Mouse (Mus musculus): Measurements from ENCODE around the gene Slc6a19.
A peak's percentile ranks its signal among the peaks of the same experiment; 100 is the strongest.
"Not testable (repeated sequence)": the region's sequence is repeated elsewhere in the genome, so short reads cannot be mapped to it uniquely, and the experiment has no call there.

Slc6a19 gene

DNA sequence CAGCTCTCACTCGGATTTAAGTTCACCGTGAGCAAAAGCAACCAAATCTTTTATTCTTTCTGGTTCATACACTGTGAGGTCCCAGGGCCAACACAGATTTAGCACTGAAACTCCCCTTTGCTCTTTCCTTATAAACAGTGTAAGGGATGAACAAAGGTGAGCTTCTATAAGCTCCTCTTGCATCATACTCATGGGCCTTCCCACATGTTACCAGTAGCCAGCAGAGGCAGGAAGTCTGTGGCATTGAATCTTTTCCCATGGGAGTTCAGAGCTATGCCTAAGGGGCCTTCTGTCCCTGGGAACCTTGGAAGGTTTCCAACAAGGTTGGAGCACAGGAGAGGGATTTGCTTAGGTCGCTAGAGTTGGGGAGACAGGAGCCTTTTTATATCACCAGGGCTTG is 7.6 kb upstream of the Slc6a19 start:
- peak in 1 of 2 experiments; percentile 36 for DNase-seq

DNA sequence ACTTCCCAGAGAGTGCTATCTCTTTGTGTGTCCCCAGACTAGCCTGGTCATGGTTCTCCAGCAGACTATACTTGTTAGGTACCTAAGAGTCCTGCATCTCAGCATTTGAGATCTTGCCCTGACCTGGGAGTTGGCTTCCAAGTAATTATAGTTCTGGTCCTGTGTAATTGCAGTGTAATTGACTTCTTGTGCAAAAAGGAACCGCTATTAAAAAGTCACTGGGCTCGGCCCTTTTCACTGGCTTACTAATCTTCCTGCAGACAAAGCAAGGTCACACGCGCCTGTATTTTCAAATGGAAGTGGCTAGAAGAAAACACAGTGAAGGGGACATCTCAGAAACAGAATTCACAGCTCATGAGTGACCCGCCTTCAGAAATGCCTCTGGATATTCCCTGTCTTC is 7.1 kb upstream of the Slc6a19 start:
- peak in 1 of 2 experiments; percentile 21 for DNase-seq

DNA sequence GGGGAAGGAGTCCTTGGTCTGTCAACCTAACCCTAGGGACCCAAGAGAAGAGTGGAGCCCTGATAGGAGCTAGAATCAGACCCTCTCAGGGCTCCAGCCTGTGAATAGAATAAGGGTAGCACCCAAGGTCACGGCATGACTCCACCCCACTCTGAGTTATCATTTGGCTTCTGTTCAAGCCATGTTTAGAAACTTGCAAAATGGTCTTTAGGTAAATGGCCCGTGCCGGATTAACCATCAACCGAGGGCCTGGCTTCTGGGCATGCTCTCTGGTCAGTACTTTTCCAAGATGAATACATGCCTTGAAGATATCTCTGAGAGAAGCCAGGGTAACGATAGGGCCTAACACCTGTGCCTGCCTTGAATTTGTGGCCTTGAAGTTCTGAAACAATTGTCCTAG is 6.6 kb upstream of the Slc6a19 start:
- DNase-seq = peak; percentile 70 to 79

DNA sequence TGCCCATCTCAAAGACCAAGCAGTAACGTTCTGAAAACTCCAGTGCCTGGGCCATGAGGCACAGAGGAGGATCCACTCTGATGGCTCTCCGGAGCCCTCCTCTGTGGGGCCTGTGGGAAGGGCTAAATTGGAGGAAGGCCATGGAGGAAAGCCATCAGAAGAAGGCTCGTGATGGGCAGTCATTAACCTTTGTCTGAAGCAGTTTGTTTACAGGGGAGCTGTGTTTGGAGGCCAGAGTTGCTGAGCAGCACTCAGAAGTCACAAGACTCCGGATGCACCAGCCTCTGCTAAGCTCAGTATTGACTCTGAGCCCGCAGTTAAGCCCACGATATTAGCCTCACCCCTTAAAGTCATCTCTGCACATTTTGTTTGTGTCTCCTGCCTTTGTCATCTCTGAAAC is 4.8 kb upstream of the Slc6a19 start:
- DNase-seq = peak; percentile 68 to 84

DNA sequence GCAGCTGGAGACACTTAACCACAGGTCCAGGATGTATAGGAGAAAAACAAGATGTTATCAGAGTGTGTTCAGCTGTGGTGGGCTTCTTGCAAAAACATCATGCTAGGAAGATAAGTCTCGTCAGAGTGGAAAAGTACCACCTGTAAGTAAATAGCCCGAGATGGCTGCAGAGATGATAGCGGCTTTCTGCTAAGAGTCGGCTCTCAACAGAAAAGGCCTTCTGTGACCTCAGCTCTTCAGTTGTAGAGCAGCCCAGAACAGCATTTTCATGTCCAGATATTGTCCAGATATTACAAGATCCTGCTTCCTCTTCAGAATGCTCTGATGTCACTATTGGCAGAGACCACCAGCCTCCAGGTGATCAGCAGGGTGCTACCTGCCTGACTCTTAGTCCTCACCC is 1.2 kb downstream of the Slc6a19 start:
- not testable (repeated sequence) for DNase-seq

DNA sequence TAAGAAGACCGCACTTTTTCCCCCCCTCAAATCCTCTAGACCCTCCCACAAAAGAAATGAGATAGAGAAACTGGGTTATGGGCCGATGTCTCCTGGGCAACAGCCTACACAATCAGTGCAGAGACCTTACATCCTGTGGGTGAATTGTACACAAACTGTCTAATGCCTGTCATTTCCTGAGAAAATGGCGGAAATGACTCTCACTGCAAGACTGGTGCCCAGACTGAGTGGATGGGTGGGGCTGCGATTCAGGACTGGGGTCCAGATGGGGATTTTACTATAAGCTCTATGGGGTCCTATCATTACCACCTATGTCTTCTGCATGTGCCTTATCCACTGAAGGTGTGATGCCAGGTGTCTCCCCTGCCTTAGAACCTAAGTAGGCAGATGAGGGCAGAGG is 1.9 kb downstream of the Slc6a19 start:
- no peak for DNase-seq

DNA sequence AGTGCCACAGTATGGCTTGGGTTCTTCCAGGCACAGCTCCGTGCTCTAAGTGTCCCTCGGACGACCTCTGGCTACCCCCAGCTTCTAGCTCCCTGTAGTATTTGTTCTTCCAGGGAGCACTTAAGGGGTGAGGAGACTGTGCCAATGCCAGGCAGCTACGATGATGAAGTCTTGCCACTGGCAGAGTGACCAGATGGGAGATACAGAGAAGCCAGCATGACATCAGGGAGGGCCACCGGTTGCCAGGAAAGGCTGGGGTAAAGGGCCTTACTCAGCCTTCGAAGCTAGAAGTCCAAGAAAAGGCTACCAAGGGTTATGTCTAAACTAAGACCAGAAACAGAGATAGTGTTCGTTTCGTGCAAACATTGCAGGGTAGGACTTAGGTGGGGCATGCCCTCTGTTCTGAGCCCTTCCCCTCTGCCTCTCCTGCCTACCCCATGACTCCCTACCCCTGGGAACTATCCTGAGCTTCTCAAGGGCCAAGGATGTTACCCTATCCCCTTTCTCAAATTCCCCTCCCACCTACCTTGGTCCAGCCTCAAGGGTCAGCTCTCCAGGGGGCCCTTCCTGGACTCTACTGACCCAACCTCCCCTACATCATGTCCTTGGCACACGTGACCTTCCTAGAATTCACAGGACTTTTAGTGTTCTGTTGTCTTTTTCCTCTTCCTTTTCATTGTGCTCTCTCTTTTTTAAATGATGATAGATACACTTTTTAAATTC is 3.3 kb downstream of the Slc6a19 start:
- peak; percentile 45 to 79 for DNase-seq

DNA sequence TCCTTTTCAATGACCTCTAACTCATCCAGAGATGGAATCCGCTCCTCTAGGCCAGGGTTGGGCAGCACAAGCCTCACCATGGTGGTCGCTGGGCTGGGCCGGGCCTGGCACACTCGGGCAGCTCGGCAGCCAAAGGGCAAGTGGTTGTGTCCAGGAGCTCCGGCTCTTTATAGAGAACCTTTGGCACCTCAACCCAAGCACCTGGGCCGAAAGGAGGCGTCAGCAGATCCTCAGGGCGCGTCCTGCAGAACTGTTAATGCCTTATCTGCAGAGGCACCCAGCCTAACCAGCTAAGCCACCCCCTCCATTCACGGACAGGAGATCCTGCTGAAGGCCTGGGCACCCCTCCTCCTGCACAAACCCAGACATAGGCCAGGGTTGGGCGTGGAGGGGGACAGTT is 4.1 kb downstream of the Slc6a19 start:
- peak; percentile 69 to 91 for DNase-seq

DNA sequence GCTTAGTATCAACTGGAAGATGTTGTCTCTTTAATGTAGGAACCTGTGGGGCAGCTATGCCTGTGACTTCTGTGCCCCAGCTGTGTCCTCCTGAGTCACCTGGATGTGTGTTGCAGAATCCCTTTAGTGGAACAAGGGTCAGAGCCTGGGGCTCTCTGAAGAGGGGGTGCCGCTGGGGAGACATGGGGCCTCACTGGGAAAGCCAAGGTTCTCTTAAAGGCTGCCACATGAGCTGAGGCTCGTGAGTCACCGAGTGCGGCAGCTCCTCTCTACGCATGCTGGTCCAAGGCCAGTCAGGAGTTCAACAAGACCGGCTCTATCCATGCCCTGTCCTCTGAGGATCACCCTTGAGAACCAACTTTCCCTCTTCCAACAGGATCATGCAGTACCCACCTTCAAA is 5.0 kb downstream of the Slc6a19 start:
- peak in 1 of 2 experiments; percentile 43 for DNase-seq

DNA sequence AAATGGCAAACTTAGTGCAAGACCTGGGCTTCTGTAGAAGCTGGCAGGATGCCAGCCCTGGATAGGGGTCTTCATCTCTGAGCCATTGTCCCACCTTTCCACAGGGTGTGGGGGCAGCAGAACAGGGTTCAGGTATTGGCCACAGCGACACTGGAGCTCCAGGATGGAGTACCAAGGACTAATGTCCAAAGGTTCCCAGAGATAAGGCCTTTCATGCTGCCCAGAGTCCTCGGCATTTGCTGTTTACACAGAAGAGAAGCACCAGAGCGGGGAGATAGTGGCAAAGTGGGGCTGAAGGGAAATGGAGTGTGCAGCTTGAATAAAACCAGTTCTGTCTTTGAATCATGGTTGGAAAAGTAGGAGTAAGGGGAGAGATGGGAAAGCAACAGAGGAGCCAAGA is 8.1 kb downstream of the Slc6a19 start:
- DNase-seq = peak in 1 of 2 experiments; percentile 40

DNA sequence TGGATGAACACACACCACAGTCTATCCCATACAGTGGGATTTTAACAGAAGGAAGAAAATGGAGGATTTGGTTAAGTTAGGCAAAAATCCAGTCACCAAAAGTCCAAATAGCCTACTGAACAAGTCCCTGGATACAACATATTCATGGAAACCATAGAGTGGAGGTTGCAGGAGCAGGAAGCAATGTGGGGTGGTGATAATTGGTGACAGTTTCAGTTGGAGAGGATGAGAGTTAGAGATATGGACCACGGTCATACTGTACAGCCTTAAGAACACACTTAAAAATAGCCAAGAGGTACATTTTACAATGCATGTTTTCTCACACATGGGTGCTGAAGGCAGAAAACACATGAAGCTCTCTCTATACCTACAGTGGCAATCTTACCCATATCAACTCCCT is 9.7 kb downstream of the Slc6a19 start:
- no peak for DNase-seq

DNA sequence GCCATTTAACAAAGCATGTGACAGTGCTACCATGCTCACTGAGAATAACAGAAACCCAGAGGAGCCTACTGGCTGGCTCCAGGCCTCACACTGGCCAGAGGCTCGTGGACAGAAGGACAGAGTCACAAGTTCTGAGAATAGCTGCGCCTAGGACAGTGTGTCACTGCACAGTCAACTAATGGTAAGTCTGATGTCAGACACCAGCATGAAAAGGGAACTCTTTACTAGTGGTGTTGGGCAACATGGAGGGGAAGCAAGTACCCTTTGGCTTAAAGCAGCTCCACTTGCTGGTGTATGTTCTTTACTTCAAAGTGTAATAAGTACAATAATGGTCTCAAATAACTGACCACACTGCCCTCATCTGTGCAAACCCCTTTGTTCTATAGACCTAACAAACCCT is 11.3 kb downstream of the Slc6a19 start:
- no peak for DNase-seq

DNA sequence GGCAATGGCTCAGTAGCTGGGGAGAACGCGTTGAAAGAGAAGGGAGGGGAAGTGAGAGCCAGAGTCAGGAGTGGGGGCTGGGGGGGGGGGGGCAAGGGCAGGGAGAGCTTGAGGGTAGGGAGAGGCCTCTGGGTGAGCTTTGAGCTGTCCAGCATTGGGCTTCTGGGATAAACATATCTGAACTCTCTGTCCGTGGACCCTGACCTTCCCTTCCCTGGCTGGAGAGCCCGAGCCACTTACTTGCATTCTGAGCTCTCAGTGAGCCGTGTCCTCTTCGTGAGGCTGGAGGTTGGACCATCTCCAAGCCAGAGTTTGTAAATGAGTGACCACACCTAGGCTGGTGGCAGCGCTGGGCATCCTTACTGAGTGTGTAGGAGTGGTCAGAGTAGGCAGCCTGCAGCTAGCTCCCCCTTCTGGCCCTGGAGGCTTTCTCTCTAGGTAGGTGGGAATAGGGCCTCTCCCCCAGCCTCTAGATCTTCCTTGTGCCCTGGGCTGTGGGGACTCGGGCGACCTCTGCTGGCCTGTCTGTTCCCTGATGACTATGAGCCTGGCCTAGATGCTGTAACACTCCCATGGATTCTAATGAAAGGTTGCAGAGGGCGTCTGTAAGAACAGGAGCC is 12.3 kb downstream of the Slc6a19 start:
- DNase-seq = peak; percentile 95 to 98

DNA sequence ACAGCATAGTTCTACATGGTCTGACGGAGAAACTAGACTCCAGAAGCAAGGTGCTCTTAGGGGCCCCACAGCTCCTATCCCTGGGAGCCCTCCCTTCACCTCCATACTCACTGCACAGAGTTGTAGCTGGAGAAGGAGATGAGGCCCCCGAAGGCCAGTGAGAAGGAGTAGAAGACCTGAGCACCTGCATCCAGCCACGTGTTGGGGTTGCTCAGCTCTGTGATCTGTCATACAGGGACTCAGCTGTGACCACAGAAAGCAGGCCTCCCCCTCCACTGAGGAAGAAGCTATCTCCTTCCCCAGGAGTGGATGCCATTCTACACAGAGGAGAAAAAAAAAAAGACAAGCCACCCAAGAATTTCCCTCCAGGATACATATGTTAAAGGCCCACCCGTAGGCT is 15.7 kb downstream of the Slc6a19 start:
- peak in 1 of 2 experiments; percentile 28 for DNase-seq

DNA sequence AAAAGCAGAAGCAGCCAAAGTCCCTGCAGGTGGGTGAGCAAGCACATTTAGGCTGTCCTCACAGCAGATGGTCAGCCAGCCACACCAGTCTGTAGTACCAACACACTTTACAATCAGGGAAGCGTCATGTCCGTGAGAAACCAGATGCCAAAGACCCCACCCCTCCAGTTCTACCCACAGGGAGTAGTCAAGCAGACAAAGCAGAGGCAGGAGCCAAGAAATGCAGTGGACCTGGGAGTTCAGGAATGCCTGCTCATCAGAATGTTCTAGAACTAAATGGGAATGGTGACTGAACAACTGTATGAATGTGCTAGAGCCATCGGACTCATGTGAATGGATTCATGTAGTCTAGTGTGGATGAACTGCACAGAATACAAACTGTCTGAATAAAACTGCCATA is 17.1 kb downstream of the Slc6a19 start:
- DNase-seq = peak in 1 of 2 experiments; percentile 75

DNA sequence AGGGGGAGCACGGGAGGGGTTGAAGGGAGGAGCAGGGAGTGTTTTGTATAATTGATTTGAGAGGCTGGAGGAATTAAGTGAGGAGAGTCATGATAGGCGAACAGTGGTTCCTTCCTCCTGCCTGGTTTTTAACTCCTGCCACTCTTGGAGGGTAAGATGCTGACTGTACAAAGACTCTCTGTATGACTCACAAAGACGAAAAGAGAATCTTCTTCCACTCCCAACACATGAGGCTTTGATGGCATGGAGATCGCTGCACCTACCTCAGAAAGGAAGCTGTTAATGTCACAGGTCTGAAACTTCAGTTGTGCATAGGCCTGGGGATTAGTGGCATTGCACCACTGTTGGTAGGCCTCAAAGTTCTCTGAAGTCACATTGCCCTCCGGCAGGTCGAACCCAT is 19.2 kb downstream of the Slc6a19 start:
- peak in 1 of 2 experiments; percentile 5 for DNase-seq

DNA sequence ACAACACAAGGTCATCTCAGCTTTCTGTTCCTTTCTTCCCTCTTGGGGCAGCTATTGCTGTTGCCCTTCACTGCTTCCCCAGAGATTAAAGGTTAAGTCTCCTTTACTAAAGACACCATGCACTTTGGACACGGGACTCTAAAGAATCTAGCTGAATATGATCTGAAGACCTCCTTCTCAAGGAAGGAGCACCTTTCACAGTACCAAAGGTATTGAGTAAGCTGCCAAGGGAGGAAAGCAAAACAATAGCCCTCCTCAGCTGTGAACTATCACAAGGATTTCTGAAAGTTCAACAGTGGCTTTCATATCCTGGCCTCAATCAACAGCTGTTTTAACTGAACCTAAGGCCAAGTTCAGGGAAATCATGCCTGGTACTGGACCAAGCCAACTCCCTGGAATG is 20.3 kb downstream of the Slc6a19 start:
- DNase-seq = peak in 1 of 2 experiments; percentile 24

DNA sequence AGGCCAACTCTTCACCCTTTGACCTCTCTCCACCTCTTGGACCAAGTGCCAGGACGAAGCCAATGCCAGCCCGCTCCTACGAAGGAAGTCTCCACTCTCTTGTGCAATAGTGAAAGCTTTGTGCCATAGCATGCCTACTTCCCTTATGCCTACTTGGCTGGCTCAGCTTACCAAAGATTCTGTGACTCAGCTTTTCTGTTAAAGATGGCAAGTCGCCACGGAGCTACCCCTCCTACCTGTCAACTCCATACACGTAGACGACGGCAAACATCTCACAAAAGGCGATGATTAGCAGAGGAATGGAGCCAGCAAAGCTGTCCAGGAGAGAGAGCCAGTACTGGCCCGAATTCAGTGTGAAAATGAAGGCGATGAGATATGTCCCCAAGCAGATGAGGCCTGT is 21.0 kb downstream of the Slc6a19 start:
- DNase-seq = peak; percentile 36 to 74

DNA sequence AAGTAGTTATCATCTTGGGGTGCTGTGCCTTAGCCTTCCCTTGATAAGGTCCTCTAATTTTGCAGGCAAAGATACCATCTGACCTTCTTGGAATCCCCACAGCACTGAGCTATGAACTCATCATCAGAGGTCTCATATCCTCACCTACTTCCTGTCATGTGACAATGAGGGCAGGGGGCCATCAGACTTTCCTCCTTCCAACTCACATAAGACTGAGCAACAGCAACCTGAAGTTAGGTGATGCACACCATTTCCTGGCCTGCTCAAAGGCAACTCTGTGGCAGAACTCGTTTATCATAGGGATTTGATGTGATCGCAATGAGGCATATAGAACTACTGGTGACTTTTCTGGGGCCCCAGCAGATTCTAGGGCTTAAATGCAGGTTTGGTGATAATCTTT is 22.4 kb downstream of the Slc6a19 start:
- DNase-seq = peak in 1 of 2 experiments; percentile 30

DNA sequence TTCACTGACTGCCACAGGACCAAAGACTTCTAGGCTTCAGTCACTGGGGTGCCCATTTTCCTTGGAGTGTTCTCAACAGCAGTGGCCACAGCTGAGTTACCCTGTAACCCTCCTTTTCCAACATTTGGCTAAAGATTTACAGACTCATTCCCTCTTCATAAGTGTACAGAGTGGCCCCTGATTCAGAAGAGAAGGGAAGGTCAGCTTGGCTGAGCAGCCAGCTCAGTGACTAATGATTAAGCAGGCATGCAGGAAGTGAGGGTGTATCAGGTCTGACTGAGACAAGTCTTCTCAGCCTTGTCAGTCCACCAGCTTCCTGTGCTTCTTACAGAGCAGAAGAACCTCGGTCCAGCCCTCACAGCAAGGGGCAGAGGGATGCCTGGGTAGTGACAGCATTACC is 24.3 kb downstream of the Slc6a19 start:
- DNase-seq = peak; percentile 68 to 89

DNA sequence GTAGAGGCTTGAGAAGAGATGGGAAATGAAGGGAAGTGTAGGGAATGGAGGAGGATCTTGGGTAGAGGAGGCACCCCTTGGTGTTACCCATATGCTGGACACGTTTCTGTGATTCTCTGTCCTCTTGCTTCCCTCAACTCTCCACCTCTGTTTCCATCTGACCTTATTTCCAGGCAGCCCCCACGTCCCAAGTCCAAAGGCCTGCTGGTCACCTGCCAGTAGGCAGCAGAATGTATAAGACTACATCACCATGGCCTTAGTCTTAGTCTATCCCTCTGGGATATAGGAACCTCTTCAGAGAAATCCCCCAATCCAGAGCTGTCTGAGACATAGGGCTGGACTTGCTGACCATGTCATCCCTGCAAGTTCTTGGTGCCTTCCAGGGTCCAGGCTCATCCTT is 25.4 kb downstream of the Slc6a19 start:
- DNase-seq = peak; percentile 64 to 83

DNA sequence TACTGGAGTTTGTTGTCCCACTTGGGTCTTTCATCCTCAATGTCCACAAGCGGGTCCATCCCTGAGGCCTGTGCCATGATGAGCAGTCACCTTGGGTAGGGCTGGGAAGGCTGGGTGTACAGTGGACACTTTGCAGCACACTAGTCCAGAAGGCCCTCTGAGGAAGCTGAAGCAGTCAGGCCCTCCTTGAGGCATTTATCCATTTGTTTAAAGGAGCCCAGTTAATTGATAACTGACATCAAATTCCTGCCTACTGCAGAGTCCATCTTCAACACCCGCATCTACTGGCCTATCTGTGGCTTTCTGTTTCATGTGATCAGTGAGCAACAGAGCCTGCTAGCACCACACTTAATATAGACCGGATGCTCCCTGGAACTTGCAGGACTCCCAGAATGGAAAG is 26.8 kb downstream of the Slc6a19 start, which contains the start of gene Slc6a18:
Gene Slc6a18 (minus strand): TSS at position 171 of the 400 bp plus-strand sequence.
- DNase-seq = peak; percentile 54 to 68

DNA sequence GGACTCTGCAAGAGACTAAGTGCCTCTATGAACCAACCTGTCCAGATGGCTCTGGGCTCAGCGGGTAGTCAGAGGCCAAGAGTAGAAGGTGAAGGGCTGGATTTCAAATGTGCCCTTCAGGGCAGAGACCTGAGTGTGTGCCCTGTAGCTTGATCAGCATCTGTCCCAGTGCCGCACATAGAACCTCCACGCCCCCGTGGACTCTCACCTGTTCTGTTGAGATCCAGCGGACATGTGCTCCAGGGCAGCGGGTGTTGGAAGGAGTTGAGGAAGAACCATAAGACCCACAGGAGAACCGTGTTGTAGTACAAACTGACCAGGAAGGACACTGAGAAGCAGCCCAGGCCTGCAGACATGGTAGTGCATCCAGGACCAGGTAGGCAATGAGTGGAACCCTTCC is 29.5 kb downstream of the Slc6a19 start:
- DNase-seq = peak; percentile 73 to 89

DNA sequence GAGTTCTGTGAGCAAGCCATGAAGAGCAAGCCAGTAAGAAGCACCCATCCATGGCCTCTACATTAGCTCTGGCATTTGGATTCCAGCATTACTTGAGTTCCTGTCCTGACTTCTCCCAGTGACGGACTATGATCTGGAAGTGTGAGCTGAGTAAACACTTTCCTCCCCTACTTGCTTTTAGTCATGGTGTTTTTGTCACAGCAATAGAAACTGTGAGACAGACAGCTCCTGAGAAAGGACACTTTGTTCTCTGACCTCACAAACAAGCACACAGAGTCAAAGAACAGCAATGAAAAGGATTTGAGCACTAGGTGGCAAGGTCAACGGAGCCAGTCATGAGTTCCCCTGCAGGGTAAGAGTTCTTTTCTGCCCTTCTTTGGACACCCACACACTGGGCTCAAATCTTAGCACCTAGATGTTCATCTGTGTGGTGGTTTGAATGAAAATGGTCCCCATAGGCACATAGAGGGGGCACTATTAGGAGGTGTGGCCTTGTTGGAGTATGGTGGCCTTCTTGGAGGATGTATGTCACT is 44.4 kb downstream of the Slc6a19 start:
- peak in 1 of 2 experiments; percentile 58 for DNase-seq

Measured in kidney, postnatal 25 days (tissue).